Mouse (Mus musculus): ENCODE measurements at regions not wholly inside any gene's neighbourhood (a gene's known extent, or its start where the extent isn't known, plus 50 kb on each side); places are given as distances from the start of the nearest gene placed in this dataset.

DNA sequence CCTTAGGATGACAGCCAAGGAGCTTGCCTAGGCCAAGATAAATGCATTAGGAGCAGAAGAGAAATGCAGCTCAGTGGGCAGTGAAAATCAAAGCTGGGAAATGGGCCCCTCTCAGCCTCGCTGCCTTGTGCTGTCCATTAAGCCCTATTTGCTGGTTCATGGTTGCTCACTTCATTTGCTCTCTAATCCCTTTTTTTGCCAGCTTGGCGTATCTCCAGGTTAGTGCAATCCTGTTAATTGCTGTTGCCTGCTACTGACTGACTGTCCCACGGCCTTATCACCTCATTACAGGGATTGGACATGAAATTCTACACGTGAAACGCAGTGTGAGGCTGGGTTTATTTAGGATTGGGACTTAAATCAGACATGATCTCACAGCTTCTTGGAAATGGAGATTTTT, 613.5 kb upstream of the Adgrl2 start:
- TF ChIP-seq GATA2 (IDR thresholded peaks at IDR 0.05; ENCODE audit: borderline replicate concordance, low read depth, low read length) (no peak), CTCF (IDR thresholded peaks at IDR 0.05; ENCODE audit: low read depth, low read length) (no peak), TAL1 (conservative IDR thresholded peaks at IDR 0.05; ENCODE audit: low read depth, low read length) (no peak), GATA1 (IDR thresholded peaks at IDR 0.05; ENCODE audit: borderline replicate concordance, low read length) (no peak)
